Mouse (Mus musculus) cerebellum, adult (tissue): Measurements from ENCODE around the gene Rnf208.
"Not testable (repeated sequence)": the region's sequence is repeated elsewhere in the genome, so short reads cannot be mapped to it uniquely, and the experiment has no call there.

Source experiments
- ATAC-seq: cut with Nextera tagmentation; 2 replicates; pipeline ENCODE4 v1.9.2; 2017; ENCODE audit warnings: mild to moderate bottlenecking, moderate library complexity, mixed read lengths; ENCODE audit not compliant: insufficient number of reproducible peaks, low FRiP score, low TSS enrichment

Gene Rnf208

DNA sequence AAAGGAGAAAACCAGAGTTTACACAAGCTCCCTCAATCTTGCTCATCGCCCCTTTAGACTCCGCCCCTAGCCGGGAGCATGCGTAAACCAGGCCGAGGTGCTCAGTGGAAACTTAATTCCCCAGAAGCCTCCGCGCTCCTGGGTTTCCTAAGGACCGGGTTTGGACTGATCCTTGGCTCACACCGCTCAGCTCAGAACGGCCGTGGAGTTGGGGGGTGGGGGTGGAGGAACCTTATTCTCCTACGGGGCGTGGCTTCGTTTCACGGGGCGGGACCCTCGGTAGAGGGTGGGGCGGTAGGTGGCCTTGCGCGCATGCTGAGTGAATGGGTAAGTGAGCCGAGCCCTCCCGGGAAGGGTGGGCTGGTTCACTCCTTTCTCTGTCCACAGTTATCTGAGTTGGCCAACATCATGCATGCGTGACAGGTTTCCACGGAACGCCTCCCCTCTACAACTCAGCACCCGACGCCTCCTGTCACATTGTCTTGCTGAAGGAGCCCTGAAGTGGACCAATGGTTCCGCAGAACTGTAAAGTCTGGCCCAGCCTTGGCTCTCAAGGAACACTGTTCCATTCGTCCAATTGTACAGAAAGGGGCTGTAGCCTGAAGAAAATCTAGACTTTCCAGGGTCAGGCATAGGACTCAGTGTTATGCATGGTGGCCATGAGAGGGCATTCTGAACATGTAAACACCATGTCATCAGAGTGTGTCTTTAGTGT is 1.2 kb upstream of the Rnf208 start:
- peak; percentile 64 for ATAC-seq

DNA sequence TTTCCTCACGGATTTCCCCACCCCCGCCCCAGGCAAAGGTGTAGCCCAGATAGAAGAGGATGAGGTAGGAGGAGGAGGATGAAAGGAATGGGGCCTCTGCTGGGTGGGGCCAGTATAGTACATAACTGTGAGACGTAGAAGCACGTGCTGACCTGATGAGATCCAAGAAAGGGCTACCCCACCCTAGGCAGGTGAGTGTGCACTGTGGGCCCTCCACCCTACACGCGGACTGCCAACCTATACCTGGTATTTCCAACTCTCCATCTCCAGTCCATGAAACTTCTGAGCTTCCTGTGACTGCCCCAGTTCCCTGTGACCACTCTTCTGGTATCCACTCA is 648 bp upstream of the Rnf208 start:
- ATAC-seq = no peak

- ATAC-seq = no peak
These were observed 1.3 kb downstream of the Rnf208 start for GRCm38 (mm10) chr2:25243342-25243741.

GRCm38 (mm10) chr2:25244144-25244543 is 2.1 kb downstream of the Rnf208 start:
- no peak for ATAC-seq

DNA sequence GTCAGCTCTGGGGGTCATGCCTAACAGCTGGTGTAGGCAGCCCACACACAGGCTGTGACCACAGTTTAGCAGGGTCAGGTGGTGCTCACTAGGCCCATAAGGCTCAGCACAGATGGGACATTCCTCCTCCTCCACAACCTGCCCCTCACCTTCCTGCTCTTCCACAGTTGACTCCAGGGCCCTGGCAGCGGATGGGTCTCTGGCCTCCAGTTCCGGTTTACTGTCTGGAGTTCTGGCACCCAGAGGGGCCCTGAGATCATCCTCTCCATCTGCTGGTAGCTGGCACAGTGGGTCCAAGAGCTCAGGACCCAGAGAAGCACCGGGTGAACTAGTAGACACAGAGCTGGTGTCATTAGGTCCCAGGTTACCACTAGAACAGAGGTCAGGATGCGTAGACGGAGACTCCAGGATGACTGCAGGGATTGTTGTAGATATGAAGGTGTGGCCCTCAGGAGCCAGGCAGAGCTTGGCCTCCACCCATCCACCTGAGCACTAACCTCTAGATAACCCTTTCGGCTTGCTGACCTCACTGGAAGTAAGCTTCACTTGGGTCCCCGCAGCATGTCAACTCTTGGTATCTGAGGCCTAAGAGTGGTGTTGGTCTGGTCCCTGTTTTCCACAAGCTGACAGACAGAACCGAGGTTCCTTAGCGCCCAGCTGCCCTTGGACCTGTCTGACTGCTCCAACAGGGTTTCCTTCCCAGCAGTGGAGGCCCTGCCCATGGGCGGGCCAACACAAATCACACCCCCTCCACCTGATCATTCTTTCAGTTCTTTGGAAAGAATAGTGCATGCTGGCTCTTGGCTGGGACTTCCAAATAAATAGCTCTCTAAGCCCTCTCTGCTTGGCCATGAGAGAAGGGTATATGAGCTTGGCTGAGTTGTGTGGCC is 4.4 kb downstream of the Rnf208 start, which contains the start of gene AL732309.1:
TSS of gene AL732309.1 (minus strand) at position 681 of the 890 bp plus-strand sequence.
- ATAC-seq = peak; percentile 38; the same call in 1 of the 2 replicates

GRCm38 (mm10) chr2:25252331-25252730 is 10.3 kb downstream of the Rnf208 start:
- no peak for ATAC-seq

DNA sequence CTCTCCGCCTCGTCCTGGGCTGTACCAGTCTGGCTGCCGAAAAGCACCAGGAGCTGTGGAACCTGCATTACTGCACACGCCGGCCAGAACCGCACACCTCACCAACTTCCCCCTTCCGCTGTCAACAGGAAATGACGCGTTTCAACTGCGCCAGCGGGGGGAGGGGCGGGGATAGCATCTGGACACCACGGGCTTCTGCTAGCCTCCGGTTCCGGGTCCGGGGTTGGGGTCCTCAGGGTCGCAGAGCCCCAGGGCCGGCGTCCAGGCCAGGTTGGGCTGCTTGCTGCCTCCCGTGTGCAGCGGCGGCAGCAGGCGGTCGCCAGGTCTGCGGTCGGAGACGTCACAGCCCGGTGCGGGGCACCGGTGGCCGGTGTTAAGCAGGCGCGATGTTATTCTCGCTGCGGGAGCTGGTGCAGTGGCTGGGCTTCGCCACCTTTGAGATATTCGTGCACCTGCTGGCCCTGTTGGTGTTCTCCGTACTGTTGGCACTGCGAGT is 13.3 kb downstream of the Rnf208 start, which contains the start of gene Tmem203:
TSS of gene Tmem203 (plus strand) at position 156 of the 496 bp plus-strand sequence.
- ATAC-seq = peak; percentile 83; the same call in 1 of the 2 replicates

DNA sequence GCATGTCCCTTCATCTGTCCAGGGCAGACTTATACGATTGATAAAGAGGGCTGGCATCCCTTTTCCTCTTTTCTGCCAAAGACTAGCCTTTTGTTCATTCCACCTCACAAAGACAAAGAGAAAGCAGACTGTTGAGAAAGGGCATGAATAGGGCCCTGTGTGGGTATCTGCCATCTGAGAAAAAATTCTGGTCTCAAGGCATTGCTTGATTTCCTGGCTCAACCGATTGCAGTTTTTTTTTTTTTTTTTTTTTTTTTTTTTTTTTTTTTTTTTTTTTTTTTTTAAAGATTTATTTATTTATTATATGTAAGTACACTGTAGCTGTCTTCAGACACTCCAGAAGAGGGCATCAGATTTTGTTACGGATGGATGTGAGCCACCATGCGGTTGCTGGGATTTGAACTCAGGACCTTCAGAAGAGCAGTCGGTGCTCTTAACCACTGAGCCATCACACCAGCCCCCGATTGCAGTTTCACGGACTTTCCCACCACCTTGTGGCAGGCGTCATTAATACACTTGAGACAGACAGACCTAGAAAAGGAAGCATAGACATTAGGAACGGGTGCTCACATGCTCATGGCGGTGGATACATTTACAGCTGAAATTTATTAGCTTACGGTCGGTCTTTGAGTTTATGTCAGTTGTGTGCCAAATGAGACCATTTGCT is 14.5 kb downstream of the Rnf208 start:
- ATAC-seq = not testable (repeated sequence)

GRCm38 (mm10) chr2:25257250-25257649 is 15.2 kb downstream of the Rnf208 start:
- ATAC-seq = not testable (repeated sequence)

DNA sequence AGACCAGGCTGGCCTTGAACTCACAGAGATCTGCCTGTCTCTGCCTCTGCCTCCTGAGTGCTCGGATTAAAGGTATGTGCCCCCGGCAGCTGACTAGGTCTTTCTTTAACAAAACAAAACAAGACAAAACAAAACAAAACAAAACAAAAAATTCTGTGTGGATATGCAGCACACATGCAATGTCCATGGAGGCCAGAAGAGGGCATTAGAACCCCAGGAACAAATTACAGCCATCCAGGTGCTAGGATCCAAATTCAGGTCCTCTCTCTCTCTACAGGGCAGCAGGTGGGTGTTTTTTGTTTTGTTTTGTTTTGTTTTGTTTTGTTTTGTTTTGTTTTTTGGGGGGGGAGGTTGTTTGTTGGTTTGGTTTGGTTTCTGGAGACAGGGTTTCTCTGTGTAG is 16.8 kb downstream of the Rnf208 start:
- ATAC-seq = no peak

DNA sequence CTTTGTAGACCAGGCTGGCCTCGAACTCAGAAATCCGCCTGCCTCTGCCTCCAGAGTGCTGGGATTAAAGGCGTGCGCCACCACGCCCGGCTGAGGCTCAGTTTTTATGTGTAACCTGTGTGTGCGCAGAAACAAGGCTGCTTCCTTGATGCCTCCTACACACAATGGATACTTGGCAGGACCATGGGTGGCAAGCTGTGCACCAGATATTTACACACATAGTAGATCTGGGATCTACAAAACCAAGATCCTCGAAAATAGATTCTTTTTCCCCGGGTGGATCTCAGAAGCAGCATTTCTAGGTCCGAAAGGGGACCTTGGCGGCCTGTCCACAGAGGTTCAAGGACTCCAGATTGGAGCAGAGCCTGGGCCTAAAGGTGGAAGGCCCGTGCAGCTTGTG is 19.8 kb downstream of the Rnf208 start:
- no peak for ATAC-seq

- peak; percentile 88 for ATAC-seq
These were observed 20.3 kb downstream of the Rnf208 start, which contains the start of gene Tprn for GRCm38 (mm10) chr2:25262291-25262767. Gene Tprn, plus strand, starts transcription at chr2:25262618.

DNA sequence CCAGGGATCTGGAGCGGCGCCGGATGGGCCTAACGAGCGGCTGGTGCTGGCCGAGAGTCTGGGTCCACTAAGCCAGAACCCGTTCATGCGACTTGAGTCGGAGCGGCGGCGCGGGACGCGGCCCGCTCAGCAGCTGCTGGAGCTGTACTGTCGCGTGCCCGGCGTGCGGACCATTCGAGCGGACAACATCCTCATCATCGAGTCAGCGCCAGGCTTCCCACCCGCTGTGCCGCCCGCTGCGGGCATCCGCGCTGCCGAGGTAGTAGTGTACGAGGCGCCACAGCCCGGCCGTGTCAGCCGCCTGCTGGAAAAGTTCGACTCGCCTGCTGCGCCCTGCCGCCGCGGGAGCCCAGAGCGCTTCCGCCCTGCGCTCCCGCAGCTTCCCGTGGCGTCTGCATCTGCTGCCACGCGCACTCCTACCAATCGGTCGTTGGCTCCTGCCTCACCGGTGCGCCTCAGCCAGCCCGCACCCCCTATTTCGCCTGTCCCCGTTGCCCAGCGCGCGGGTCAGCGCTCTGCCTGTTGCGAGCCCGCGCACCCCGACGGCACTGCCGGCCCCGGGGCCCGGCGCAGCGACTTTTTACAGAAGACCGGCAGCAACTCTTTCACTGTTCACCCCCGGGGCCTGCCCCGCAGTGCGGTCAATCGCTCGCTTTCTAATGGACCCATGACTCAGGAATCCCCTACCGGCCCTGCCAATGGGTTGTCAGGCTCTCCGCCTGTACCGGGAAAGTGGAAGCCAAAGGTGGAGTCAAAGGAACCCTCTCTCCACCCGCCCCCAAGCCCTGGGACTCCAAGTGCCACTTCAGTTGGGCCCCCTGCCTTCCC is 21.0 kb downstream of the Rnf208 start:
- ATAC-seq = no peak

- ATAC-seq = no peak
These were observed 21.7 kb downstream of the Rnf208 start for GRCm38 (mm10) chr2:25263623-25264285.

GRCm38 (mm10) chr2:25264286-25264660 is 22.2 kb downstream of the Rnf208 start:
- no peak for ATAC-seq

- ATAC-seq = no peak
These were observed 22.8 kb downstream of the Rnf208 start for GRCm38 (mm10) chr2:25264851-25265250.

GRCm38 (mm10) chr2:25265897-25266656 is 24.0 kb downstream of the Rnf208 start:
- peak; percentile 65 for ATAC-seq

DNA sequence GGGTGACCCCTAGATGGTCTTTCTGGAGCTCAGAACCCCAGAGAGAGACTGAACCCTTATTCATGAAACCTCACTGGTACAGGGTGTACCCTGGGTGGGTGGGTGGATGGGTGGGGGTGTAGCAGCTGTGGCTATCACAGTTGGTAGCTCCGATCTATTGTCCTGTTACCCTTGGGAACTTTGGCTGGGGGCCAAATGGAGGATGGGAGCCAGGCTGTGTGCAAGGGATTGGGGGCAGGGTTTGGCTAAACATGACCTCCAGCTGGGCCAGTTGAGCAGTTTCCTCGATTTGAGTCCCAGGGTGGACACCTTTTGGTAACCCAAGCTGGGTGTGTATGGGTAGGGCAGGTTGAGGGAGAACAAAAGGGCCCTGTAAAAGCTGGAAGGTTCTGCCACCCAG is 24.7 kb downstream of the Rnf208 start:
- ATAC-seq = no peak
